Comparison of ENCODE assay signal across 8 mouse cellular contexts in genomic region chr4:149853698-149854284, GRCm38 (mm10).
A peak's percentile ranks its signal among the peaks of the same experiment; 100 is the strongest.
DNase-seq lines count a peak whose midpoint lies in the region; ATAC-seq and TF ChIP-seq lines count a peak whose summit lies in the region.

No protein-coding gene starts in this region.

- DNase-seq in kidney, postnatal 0 days (ENCODE audit: low spot score): no peak
- no peak for DNase-seq in kidney, adult 11 months
- no peak for DNase-seq in forebrain, embryonic 10.5 days (ENCODE audit: extremely low spot score, low spot score)
- no peak for DNase-seq in hindbrain, postnatal 0 days (ENCODE audit: low spot score)
- no peak for DNase-seq in midbrain, postnatal 0 days (ENCODE audit: low spot score)
- no peak for DNase-seq in spleen, postnatal 10 days (ENCODE audit: low spot score in 2 of 2)
- DNase-seq in left cerebral cortex, postnatal 10 days (ENCODE audit: extremely low spot score in 1 of 2, low spot score in 2 of 2): no peak

- peak overlapping the region; percentile 42 for H3K4me2 ChIP-seq in kidney, postnatal 0 days (ENCODE audit: low read length)
- H3K4me2 ChIP-seq in hindbrain, postnatal 0 days (ENCODE audit: low read depth, low read length): peak overlapping the region; percentile 51
- peak overlapping the region; percentile 47 for H3K4me2 ChIP-seq in midbrain, postnatal 0 days (ENCODE audit: low read depth, low read length, poor library complexity, severe bottlenecking)

- no peak for ATAC-seq in kidney, postnatal 0 days (replicated peaks; ENCODE audit: low FRiP score, low read depth)
- ATAC-seq in hindbrain, postnatal 0 days: no peak
- no peak for ATAC-seq in midbrain, postnatal 0 days (ENCODE audit: low FRiP score)
- no peak for ATAC-seq in megakaryocyte, adult 5-6 weeks (ENCODE audit: poor library complexity, severe bottlenecking)

- 70% methylated on average over 4 of the region's 4 CpGs for WGBS in kidney, postnatal 0 days
- WGBS in forebrain, embryonic 10.5 days: 63% methylated on average over 4 of the region's 4 CpGs
- 64% methylated on average over 4 of the region's 4 CpGs for WGBS in hindbrain, postnatal 0 days
- WGBS in midbrain, postnatal 0 days: 73% methylated on average over 4 of the region's 4 CpGs

- H3K27me3 ChIP-seq in kidney, postnatal 0 days (ENCODE audit: insufficient read depth, low read length): no peaks in the 10 kb centered on the region
- peaks cover 16% of the 10 kb centered on the region for H3K27me3 ChIP-seq in forebrain, embryonic 10.5 days (ENCODE audit: poor library complexity, severe bottlenecking)
- H3K27me3 ChIP-seq in hindbrain, postnatal 0 days (ENCODE audit: insufficient read depth, low read length): no peaks in the 10 kb centered on the region
- no peaks in the 10 kb centered on the region for H3K27me3 ChIP-seq in midbrain, postnatal 0 days (ENCODE audit: insufficient read depth, low read length)

- no peaks in the 10 kb centered on the region for H3K9me3 ChIP-seq in kidney, postnatal 0 days (replicated peaks; ENCODE audit: low read length)
- no peaks in the 10 kb centered on the region for H3K9me3 ChIP-seq in forebrain, embryonic 10.5 days
- no peaks in the 10 kb centered on the region for H3K9me3 ChIP-seq in hindbrain, postnatal 0 days (ENCODE audit: low read length)
- H3K9me3 ChIP-seq in midbrain, postnatal 0 days (ENCODE audit: low read length): no peaks in the 10 kb centered on the region

- H3K4me1 ChIP-seq in kidney, postnatal 0 days (replicated peaks; ENCODE audit: insufficient read depth, low read length): 0 out of 2 replicates have a peak, but pooled peaks cover 3% of the 10 kb centered on the region
- peaks cover 39% of the 10 kb centered on the region for H3K4me1 ChIP-seq in forebrain, embryonic 10.5 days
- no peaks in the 10 kb centered on the region for H3K4me1 ChIP-seq in hindbrain, postnatal 0 days (ENCODE audit: insufficient read depth, low read length)
- peaks cover 9% of the 10 kb centered on the region for H3K4me1 ChIP-seq in midbrain, postnatal 0 days (ENCODE audit: insufficient read depth, low read length)

- no peak for TF ChIP-seq CTCF in kidney, postnatal 0 days (IDR thresholded peaks at IDR 0.05; ENCODE audit: low read depth)
- TF ChIP-seq CTCF in hindbrain, postnatal 0 days (IDR thresholded peaks at IDR 0.05; ENCODE audit: low read depth): no peak
- no peak for TF ChIP-seq CTCF in midbrain, postnatal 0 days (IDR thresholded peaks at IDR 0.05)

- intact Hi-C loops in left cerebral cortex, postnatal 10 days (cut with DNase I): no loop called here

- no peak overlapping the region for H3K4me3 ChIP-seq in kidney, postnatal 0 days (replicated peaks; ENCODE audit: low read depth, low read length)
- peak overlapping the region; percentile 47 for H3K4me3 ChIP-seq in forebrain, embryonic 10.5 days
- peak overlapping the region; percentile 30; the same call in 1 of the 2 replicates for H3K4me3 ChIP-seq in hindbrain, postnatal 0 days (ENCODE audit: low read length)
- H3K4me3 ChIP-seq in midbrain, postnatal 0 days (ENCODE audit: low read depth, low read length): no peak overlapping the region; the same call in 1 of the 2 replicates

- H3K36me3 ChIP-seq in kidney, postnatal 0 days (ENCODE audit: insufficient read depth, low read length): no peaks in the 10 kb centered on the region
- no peaks in the 10 kb centered on the region for H3K36me3 ChIP-seq in forebrain, embryonic 10.5 days (replicated peaks)
- no peaks in the 10 kb centered on the region for H3K36me3 ChIP-seq in hindbrain, postnatal 0 days (ENCODE audit: insufficient read depth, low read length)
- no peaks in the 10 kb centered on the region for H3K36me3 ChIP-seq in midbrain, postnatal 0 days (ENCODE audit: insufficient read depth, low read length)

- no peak overlapping the region for H3K9ac ChIP-seq in kidney, postnatal 0 days (ENCODE audit: low read depth, low read length)
- no peak overlapping the region for H3K9ac ChIP-seq in hindbrain, postnatal 0 days (replicated peaks; ENCODE audit: low read length)
- H3K9ac ChIP-seq in midbrain, postnatal 0 days (replicated peaks; ENCODE audit: low read length, poor library complexity, severe bottlenecking): no peak overlapping the region

- no peak overlapping the region for H3K27ac ChIP-seq in kidney, postnatal 0 days
- H3K27ac ChIP-seq in forebrain, embryonic 10.5 days: no peak overlapping the region
- no peak overlapping the region for H3K27ac ChIP-seq in hindbrain, postnatal 0 days
- H3K27ac ChIP-seq in midbrain, postnatal 0 days (ENCODE audit: low read depth, low read length): no peak overlapping the region

Comparison
In these comparisons a context has a peak if more than half of its experiments do, and no peak if none do; other contexts are left out.
1. H3K4me3 ChIP-seq: peak in forebrain, embryonic 10.5 days (single experiment) and hindbrain, postnatal 0 days (single experiment); none in kidney, postnatal 0 days (single experiment) and midbrain, postnatal 0 days (single experiment).
2. Peak in every context shown above with its lines, with median percentiles within 50 percentile points of each other: H3K4me2 ChIP-seq.